ENCODE assay signal across 26 mouse cellular contexts in genomic region chr6:89119241-89119640, GRCm38 (mm10).
A peak's percentile ranks its signal among the peaks of the same experiment; 100 is the strongest.
DNase-seq lines count a peak whose midpoint lies in the region; ATAC-seq lines count a peak whose summit lies in the region.
"Had no signal": no experiment of that assay in that cellular context is flagged by ENCODE, and none has a peak within 500 bp of the region (broad histone marks: within the 10 kb centered on the region; RNA-seq: fewer than 3 reads in every experiment).

No protein-coding gene starts in this region.

- H3K4me1 ChIP-seq in hindbrain, embryonic 16.5 days (ENCODE audit: control insufficient read depth, insufficient read depth, low read depth, low read length) = no peaks in the 10 kb centered on the region
- H3K4me1 ChIP-seq: embryonic facial prominence, embryonic 13.5 days; forebrain, embryonic 13.5 days; intestine, embryonic 15.5 days; limb, embryonic 12.5 days; liver, embryonic 12.5 days had no signal

- H3K36me3 ChIP-seq in hindbrain, embryonic 16.5 days (ENCODE audit: control insufficient read depth, insufficient read depth, low read length) = no peaks in the 10 kb centered on the region
- H3K36me3 ChIP-seq: embryonic facial prominence, embryonic 13.5 days; heart, embryonic 10.5 days; hindbrain, embryonic 15.5 days; intestine, embryonic 15.5 days; limb, embryonic 12.5 days; liver, embryonic 12.5 days; midbrain, embryonic 10.5 days had no signal

- no peak overlapping the region for H3K27ac ChIP-seq in hindbrain, embryonic 16.5 days (ENCODE audit: low read depth, low read length)
- H3K27ac ChIP-seq: embryonic facial prominence, embryonic 13.5 days; forebrain, embryonic 13.5 days; heart, embryonic 10.5 days; hindbrain, embryonic 15.5 days; intestine, embryonic 15.5 days; limb, embryonic 12.5 days; liver, embryonic 12.5 days; midbrain, embryonic 10.5 days had no signal

- H3K4me2 ChIP-seq in hindbrain, embryonic 16.5 days (ENCODE audit: low read length) = no peak overlapping the region
- H3K4me2 ChIP-seq: embryonic facial prominence, embryonic 13.5 days; forebrain, embryonic 13.5 days; hindbrain, embryonic 15.5 days; intestine, embryonic 15.5 days; limb, embryonic 12.5 days; liver, embryonic 12.5 days had no signal

- peak; percentile 7 for DNase-seq in lung, postnatal 36 days
- DNase-seq in lung, adult 18-20 months = no peak
- DNase-seq in adipocyte (ENCODE audit: low spot score) = peak; percentile 71
- peak; percentile 76 for DNase-seq in adrenal gland, postnatal 10 days
- peak; percentile 67 for DNase-seq in testis, postnatal 10 days (ENCODE audit: low spot score)
- DNase-seq in gastrocnemius, postnatal 36 days = no peak
- DNase-seq: cerebellum, adult 11 months; cerebellum, postnatal 25 days; heart, postnatal 4 days; kidney, adult 9 months; kidney, postnatal 14 days; layer of hippocampus, postnatal 36 days; lung, adult 2 months; right cerebral cortex, postnatal 25 days; thymus, adult 18-20 months had no signal

- no peak for ATAC-seq in hindbrain, embryonic 16.5 days
- ATAC-seq: forebrain, embryonic 13.5 days; intestine, embryonic 15.5 days; liver, embryonic 12.5 days; midbrain, embryonic 16.5 days had no signal

- no peaks in the 10 kb centered on the region for H3K9me3 ChIP-seq in hindbrain, embryonic 16.5 days (ENCODE audit: control insufficient read depth, low read length)
- H3K9me3 ChIP-seq: embryonic facial prominence, embryonic 13.5 days; forebrain, embryonic 13.5 days; heart, embryonic 10.5 days; hindbrain, embryonic 15.5 days; intestine, embryonic 15.5 days; limb, embryonic 12.5 days; liver, embryonic 12.5 days; midbrain, embryonic 10.5 days had no signal

- no peak overlapping the region for H3K9ac ChIP-seq in hindbrain, embryonic 16.5 days (ENCODE audit: low read depth, low read length)
- H3K9ac ChIP-seq: embryonic facial prominence, embryonic 13.5 days; forebrain, embryonic 13.5 days; hindbrain, embryonic 15.5 days; intestine, embryonic 15.5 days; limb, embryonic 12.5 days; liver, embryonic 12.5 days had no signal

- intact Hi-C loops in gastrocnemius, postnatal 36 days (cut with DNase I) = no loop called here

- H3K27me3 ChIP-seq in hindbrain, embryonic 16.5 days (replicated peaks; ENCODE audit: control insufficient read depth, insufficient read depth, low read length) = no peaks in the 10 kb centered on the region
- H3K27me3 ChIP-seq: embryonic facial prominence, embryonic 13.5 days; forebrain, embryonic 13.5 days; hindbrain, embryonic 15.5 days; intestine, embryonic 15.5 days; limb, embryonic 12.5 days; liver, embryonic 12.5 days had no signal

- WGBS in hindbrain, embryonic 16.5 days = 77% methylated on average over 1 of the region's 1 CpGs

- H3K4me3 ChIP-seq in hindbrain, embryonic 16.5 days (ENCODE audit: low read length) = no peak overlapping the region
- H3K4me3 ChIP-seq: embryonic facial prominence, embryonic 13.5 days; erythroblast, embryonic 14.5 days; forebrain, embryonic 13.5 days; heart, embryonic 10.5 days; hindbrain, embryonic 15.5 days; intestine, embryonic 15.5 days; limb, embryonic 12.5 days; liver, embryonic 12.5 days; midbrain, embryonic 10.5 days had no signal

Comparison
In these comparisons a context has a peak if more than half of its experiments do, and no peak if none do; other contexts are left out.
1. DNase-seq: peak in lung, postnatal 36 days (single experiment), adipocyte (single experiment), adrenal gland, postnatal 10 days (single experiment) and testis, postnatal 10 days (single experiment); none in lung, adult 18-20 months (0 of 2) and gastrocnemius, postnatal 36 days (0 of 2).